Mouse (Mus musculus): ENCODE data around the gene Cwc25.
"Not testable (repeated sequence)": the region's sequence is repeated elsewhere in the genome, so short reads cannot be mapped to it uniquely, and the experiment has no call there.

Gene Cwc25

DNA sequence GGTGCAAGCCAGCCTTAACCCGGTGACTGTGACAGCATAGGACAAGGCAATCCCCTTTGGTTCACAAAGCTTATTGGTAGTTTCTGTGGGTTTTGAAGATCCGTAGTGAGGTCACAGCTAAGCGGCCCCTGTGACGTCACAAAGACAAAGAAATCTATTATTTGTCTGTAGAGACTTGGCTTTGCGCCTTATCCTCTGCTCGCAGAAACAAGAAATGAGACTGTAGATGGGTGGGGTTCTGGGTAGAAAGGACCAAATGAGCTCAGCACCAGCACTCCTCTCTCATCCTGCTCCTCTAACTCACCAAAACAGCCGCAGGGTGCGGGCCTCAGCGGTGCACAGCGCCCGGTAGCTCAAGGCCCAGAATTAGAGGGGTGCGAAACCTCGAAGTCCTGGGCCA is 8.8 kb upstream of the Cwc25 start:
- no peak for DNase-seq (ENCODE audit: low spot score in 2 of 2)

DNA sequence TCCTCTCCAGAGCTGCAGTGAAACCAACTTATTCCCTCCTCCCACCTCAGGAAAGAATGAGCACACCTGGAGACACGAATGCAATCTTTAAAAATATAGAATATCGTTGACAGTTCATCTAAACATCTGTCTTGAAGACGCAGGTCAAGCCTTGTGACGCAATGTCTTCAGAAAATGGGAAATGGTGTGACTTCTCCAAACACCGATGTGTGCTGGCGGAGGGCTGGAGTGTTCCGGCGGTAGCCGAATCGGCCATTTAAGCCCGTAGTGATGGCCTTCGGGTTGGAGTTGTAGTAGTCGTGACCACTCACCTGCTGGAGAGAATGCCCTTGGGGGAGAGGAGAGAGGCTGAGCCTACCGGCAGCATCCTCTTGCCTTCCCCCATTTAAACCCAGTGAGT is 5.1 kb upstream of the Cwc25 start:
- no peak for DNase-seq (ENCODE audit: low spot score in 2 of 2)

DNA sequence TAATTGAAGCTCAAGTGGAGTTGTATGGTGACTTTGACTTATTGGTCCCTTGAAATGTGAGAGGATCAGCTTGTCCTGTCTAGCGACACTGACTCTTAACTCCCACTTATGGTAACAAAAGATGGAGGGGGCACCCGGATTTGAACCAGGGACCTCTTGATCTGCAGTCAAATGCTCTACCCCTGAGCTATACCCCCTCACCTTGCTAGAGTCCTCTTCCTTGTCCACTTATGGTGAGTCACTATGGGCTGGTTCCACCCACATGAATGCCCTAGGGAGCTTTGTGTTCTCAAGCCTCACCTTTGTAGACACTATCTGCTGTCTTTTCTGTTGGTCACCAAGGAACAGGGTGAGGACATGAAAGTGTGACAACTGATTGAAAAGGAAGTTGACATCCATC is 3.3 kb upstream of the Cwc25 start:
- no peak for DNase-seq (ENCODE audit: low spot score in 2 of 2)

DNA sequence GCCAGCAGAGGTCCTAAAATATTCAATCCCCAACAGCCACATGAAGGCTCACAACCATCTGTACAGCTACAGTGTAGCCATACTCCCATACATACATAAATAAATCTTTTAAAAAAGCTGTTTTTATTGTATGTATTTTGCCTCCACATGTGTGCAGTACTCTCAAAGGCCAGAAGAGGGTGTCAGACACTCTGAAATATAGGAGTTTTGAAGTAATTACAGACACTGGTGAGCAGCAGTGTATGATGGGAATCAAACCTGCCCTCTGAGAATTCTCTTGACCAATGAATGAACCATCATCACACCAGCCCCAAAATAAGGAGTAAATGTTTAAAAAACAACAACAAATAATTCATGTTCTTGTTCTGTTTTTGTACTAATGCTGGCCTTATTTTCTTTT is 4.7 kb downstream of the Cwc25 start:
- DNase-seq (ENCODE audit: low spot score in 2 of 2): no peak

DNA sequence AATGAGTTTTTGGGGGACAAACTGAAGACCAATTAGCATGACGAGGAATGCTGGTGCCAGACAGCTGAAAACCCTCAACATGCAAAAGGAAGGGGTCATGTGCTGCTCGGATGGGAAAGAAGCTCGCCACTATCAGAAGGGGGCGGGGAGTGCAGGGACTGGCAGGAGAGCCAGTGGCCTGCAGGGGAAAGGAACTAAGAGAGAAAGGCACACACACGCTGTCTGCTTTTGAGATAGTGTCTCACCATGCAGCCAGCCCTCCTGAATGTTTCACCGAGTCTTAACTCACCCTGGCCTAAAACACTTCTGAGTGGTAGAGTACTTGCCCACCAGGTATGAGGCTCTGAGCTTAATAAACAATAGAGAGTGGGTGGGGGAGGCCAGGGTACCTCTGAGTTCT is 7.4 kb downstream of the Cwc25 start:
- DNase-seq (ENCODE audit: low spot score in 2 of 2): no peak

DNA sequence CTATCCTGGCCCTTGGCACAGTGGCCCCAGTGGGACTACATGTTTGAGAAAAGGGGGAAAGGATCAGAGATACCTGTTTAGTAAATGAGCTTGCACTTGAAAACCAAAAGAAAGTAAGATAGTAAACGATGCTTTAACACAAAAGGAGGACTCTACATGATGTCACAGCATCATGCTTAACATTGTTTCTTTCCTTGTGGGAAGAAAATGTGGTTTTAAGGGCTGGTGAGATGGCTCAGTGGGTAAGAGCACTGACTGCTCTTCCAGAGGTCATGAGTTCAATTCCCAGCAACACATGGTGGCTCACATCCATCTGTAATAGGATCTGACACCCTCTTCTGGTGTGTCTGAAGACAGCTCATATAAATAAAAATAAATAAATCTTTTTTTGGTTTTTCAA is 8.2 kb downstream of the Cwc25 start:
- DNase-seq (ENCODE audit: low spot score in 2 of 2): no peak

DNA sequence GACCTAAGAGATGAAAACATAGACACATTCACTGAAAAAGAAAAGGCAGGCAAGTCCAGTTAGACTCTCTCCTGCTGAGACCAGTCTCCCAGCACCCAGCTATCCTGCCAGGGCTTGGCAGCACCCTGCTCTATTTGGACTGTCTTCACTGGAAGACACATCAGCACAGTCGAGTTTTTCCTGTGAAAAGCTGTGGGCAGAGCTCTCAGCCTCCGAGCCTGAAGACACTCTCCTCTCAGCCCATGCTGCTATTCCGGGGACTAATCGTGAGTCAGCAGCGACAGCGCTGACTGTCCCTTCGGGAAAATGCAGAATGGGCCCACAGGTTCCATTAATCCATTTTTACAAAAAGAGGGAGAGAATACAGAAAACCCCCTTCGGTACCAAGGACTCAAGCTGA is 13.1 kb downstream of the Cwc25 start:
- no peak for DNase-seq (ENCODE audit: low spot score in 2 of 2)

DNA sequence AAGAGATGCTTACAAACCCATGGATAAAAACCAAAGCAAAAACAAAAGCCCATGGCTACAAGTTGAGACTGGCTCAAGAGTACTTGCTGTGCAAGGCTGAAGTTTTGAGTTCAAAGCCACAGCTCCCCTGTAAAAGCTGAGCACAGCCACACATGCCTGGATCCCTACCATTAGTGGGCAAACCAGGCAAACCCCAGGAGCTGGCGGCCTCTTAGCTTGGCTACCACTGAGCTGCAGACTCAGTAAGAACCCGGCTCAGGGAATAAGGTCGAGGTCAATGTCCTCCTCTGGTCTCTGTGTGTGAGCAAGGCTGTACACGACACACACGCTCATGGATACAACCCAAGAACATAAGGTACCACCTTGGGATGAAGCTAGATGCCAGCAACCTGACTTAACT is 17.9 kb downstream of the Cwc25 start:
- no peak for DNase-seq (ENCODE audit: low spot score in 2 of 2)

DNA sequence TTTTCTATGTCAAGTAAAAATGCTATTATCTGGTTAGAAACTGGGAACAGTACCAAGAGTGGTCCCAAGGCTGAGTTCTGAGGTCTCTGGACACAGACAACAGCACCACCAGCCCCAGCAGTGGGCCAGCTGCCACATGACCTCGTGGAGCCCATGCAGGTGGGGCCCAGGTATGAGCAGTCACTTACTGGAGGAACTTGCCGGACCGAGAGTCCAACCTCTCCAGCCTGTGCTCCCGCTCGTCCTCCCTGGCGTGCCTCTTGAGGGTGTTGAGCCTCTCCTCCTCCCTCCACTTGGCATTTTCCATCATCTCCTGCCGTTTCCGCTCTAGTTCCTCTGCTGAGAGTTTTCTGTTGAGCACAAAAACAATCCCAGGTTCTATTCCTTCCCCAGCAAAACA is 18.6 kb downstream of the Cwc25 start:
- DNase-seq (ENCODE audit: low spot score in 2 of 2): no peak

DNA sequence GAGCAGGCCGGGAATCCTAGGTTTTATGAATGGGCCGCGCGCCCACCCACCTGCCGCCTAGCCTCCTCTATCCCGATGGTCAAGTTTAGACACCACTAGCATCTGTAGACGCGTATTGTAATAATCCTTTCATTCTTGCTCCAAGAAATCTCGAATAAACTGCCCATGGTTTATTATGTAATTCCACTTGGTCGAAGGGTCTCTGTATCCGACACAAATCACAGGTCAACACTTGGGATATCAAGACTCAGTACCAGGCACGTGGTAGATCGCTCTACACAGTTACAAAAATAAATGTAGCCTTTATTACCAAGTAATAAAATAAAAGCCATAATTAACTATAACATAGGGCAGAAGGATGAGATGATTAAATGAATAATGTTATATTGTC is 21.0 kb downstream of the Cwc25 start:
- DNase-seq (ENCODE audit: low spot score in 2 of 2): no peak

DNA sequence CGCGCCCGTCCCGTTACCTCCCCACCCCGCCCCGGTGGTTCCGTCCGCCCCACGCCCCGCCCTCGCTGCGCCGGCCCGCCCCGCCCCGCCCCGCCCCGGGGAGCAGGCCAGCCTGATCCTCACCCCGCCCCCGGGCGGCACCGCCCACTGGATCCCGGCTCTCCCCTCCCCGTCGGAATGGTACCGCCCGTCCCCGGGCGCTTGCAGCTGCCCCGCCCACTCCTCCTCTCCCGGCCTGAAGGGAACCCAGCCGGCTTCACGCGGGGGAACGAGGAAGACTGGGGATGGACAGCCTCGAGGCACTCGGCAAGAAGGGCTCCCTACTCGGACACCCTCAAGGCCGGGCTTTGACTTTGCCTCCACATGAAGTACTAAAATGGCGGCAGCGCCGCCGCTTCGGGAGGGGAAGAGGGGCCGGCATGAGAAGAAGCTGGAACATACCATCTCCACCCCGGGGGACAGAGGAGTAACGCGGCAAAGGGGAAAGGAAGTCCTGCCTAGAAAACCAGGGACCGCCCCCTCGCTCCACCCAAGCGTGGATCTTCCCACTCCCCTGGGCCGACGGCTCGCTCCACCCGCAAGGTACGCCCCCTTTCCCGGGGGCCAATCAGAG is 21.5 kb downstream of the Cwc25 start:
- DNase-seq (ENCODE audit: low spot score in 2 of 2): peak; percentile 98

DNA sequence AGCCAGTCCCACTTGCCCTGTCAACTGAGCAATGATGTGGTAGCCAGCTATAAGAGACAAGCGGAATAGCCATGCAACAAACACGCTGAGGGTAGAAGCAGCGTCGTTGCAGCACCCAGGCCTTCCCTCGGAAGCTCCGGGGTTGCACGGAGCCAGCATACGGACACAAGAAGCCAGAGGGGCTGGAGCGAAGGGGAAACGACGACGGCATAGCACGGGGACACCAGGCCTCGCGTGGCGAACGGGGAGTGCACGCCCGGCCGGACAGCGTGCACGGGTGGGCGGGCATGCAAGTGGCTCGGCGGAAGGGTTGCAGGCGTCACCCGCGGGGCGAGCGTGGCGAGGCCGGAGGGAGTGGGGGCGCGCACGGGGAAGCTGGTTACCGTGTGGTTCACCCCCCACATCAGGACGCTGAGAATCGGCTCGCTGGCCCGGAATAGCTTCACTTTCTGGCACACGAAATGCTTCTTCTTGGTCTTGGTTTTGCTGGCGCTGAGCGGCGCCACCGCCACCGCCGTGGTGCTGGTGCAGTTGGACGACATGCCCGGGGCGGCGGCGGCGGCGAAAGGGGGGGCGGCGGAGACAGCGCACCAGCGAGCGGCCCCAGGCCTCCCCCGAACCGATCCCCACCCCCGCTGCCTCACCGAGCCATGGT is 22.2 kb downstream of the Cwc25 start, which contains the start of gene Pip4k2b:
Gene Pip4k2b, minus strand, starts transcription at position 642 of the 655 bp plus-strand sequence.
- DNase-seq (ENCODE audit: low spot score in 2 of 2): peak; percentile 27 to 62

DNA sequence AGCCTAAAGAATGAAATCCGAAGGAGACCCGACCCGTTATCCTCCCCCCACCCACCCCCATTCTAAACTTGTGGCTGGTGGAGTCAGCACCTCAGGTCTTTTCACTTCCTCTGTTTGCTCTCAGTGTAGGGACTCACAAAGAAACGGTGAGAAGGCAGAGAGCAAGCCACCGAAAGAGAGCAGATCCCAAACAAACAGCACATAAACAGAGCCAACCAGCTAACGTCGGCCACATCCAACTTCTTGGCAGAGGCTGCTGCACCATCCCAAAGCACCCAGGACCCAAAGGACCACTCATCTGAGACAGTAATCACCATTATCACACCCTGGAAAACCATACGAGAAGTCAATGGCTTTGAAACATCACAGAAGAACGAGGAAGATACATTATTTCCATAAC is 22.9 kb downstream of the Cwc25 start:
- no peak for DNase-seq (ENCODE audit: low spot score in 2 of 2)

DNA sequence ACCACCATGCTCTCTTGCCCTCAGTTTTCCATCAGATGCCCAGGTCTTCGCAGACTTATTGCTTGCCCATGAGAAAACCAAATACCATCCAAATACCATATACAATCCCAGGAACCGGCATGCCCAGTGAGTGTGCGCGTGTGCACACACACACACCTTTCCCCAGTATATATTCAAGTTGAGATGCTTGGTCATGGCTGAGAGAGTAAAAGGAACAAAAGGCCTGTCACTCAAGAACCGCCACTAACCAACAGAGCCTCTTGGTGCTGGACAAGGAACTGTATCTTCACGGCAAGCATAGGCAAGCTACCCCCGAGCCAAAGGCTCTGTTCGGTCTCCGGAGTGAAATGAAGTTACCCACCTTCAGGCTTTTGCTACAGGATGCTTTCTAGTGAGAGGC is 23.8 kb downstream of the Cwc25 start:
- DNase-seq (ENCODE audit: low spot score in 2 of 2): no peak

DNA sequence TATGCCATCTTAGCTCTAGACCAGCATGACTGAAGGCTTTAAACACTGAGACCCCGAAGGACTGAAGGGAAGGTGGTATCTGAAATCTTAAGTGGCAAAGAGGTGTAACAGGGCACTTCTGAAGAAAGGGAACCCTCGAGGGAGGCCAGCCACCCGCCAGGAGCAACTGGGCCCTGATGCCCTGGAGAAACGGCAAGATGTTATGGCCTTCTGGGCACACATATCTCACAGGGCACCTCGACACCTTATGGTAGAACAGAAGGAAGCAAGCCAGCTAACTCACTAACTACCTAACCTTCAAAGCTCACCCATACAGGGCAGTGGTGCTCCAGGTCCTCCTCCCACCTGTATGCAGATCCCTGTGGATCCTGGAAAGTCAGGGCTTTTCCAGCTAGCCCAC is 24.2 kb downstream of the Cwc25 start:
- DNase-seq (ENCODE audit: low spot score in 2 of 2): no peak

DNA sequence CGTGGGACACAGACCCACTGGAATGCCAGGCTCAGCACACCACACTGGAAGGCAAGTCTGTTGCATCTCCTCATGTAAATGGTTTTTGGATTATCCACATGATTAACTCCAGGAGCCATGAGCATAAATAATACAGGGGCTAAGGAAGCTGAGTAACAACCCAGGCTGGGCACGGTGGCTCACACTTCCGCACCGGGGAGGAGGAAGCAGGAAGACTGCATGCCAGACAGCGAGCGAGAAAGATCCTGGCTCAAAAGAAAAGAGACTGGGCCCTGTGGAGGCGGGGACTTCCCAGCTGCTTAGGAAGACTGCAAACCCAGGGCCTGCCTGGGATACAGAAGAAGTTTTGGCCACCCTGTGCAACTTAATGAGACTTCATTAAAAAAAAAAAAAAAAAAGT is 26.2 kb downstream of the Cwc25 start:
- no peak for DNase-seq (ENCODE audit: low spot score in 2 of 2)

DNA sequence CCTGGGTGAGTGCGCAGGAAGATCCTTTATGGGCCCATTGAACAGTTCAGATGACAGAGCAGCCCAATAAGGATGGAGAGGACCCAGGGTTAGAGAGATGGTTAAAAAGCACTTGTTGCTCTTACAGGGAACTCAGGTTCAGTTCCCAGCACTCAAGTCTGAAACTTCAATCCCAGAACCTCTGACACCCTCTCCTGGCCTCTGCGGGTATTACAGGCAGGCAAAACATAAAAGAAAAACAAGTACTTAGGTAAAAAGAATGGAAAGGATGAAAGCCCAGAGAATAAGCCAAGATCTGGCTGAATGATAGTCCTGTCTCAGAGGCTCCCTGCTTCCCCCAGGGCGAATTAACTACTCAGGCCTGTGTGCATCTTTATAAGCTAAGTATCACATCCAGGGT is 27.2 kb downstream of the Cwc25 start:
- no peak for DNase-seq (ENCODE audit: low spot score in 2 of 2)

DNA sequence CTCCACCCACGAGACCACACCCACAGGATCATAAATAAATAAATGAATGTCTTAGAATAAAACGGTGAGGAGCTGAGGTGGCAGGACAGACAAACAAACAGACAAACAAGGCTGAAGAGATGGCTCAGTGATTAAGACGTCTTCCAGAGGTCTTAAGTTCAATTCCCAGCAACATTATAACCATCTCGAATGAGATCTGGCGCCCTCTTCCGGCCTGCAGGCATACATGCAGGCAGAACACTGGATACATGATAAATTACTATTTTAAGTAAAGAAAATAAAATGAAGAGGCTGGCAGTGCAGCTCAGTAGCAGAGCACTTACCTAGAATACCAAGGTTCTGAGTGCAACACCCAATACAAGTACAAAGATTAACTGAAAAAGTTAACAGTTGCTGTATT is 27.7 kb downstream of the Cwc25 start:
- no peak for DNase-seq (ENCODE audit: low spot score in 2 of 2)

DNA sequence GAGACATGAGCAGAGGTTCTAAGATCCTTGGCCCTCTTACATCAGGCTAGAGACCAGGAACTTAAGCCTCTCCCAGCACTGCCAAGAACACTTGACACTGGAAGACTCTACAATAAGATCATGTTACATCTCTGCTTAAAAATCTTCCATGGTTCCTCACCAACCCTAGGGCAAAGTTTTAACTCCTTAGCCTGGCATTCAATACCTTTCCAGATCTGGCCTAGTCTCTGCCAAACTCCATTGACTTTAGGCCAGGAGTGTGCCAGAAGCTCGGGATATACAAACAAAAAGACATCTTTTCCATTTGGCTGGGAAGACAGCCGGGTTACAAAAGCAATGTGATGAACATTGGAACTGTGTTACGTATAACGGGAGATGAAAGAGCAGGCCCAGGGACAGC is 28.8 kb downstream of the Cwc25 start:
- no peak for DNase-seq (ENCODE audit: low spot score in 2 of 2)

DNA sequence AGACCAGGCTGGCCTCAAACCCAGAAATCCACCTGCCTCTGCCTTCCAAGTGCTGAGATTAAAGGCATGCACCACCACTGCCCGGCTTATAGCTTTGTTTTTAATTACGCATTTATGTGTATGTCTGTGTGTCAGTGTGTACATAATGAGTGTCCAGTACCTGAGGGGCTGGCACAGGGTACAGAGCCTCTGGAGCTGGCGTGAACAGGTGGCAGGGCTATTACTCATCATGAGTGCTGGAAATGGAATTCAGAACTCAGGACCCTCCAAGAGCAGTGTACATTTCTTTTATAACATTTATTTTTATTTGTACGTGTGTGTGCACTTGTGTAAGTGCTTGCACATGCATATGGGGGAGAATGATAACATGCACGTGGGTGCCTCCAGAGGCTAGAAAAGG is 29.7 kb downstream of the Cwc25 start:
- DNase-seq (ENCODE audit: low spot score in 2 of 2): no peak

DNA sequence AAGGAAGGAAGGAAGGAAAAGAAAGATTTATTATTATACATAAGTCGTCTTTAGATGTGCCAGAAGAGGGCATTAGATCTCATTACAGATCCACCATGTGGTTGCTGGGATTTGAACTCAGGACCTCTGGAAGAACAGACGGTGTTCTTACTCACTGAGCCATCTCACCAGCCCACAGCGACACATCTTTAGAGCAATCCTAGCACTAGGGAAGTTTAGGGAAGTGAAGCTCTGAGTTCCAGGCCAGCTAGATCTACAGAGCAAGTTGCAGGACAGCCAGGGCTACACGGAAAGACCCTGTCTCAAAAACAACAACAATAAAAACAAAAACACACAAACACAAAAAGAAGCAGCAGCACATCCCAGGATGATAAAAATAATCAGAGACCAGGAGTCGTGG is 31.5 kb downstream of the Cwc25 start:
- DNase-seq (ENCODE audit: low spot score in 2 of 2): not testable (repeated sequence)

DNA sequence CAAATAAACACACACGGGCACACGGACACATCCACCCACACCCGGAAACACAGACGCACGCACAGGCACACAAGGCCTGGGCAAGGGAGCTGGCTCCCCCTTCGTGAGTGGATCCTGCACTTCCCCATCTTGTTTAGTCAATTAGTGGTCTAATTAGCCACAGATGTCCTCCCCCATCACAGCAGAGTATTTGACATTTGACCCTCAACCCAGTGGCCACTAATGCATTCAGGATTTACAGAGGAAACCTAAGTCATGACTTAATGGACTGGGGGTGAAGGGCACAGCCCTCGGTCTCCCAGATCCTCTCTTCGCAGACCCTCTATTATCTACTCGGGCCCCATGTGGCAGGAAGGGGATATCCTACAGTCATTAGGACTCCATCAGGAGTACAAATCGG is 32.7 kb downstream of the Cwc25 start:
- no peak for DNase-seq (ENCODE audit: low spot score in 2 of 2)

DNA sequence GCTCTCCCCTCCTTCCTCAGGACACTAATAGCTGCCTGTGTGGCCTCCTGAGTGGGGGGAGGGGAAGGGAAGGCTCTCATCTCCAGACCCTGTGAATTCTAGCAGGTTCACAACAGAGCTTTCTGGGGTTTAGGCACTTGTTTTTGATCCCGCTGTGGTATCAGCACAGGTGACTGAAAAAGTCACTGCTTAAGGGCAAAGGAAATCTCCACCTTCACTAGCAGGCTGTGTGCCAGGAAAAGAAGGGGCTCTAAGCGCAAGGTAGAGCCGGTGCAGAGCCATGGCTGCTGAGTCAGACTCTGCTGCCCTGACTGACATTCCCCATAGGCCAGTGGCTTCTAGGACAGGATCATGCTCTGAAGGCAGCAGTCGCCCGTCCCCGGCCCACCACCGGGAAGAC is 37.6 kb downstream of the Cwc25 start:
- DNase-seq (ENCODE audit: low spot score in 2 of 2): no peak

DNA sequence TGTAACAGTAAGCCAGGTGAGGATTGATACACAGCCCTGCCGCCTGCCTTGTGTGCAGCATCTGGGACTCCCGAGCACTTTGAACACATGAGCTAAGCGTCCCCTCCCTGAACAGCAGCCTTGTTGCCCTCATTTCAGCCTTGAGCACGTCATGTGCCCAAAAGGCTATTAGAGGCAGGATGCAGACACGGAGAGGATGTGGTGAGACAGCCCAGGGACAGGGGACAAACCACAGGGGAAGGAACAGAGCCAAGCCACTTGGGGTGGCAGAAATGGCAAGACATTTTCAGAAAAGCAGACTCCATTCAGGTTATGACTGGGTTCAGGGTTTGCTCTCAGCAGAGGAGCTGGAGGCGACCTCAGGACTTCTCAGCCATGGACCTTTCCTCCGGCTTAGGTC is 38.0 kb downstream of the Cwc25 start:
- DNase-seq (ENCODE audit: low spot score in 2 of 2): no peak
